Mouse (Mus musculus) liver, embryonic 14.5 days (tissue): Measurements from ENCODE around the gene Map2k7. TPM values are rescaled to one million over a fixed set of nuclear protein-coding genes. Genes with fewer than 3 reads are reported as not detected.

ENCODE experiments used
- ATAC-seq: fragments of 200-750 bp; cut with Nextera tagmentation; 2 replicates; pipeline ENCODE4 v1.8.0; 2017; ENCODE audit warnings: moderate number of reproducible peaks, mild to moderate bottlenecking, moderate library complexity; ENCODE audit not compliant: insufficient read depth
- DNase-seq, 3 experiments: peaks; one replicate each; pipeline ENCODE4 v3.0.0-alpha.2; 2012 to 2013; ENCODE audit warnings: low read depth in 3 of 3, low spot score in 3 of 3
- H3K27ac ChIP-seq: fragments of 300-500 bp; sonication (generic); 2 replicates; pipeline ENCODE4 v1.5.1; 2014; ENCODE audit warnings: moderate library complexity, mild to moderate bottlenecking, control low read depth, inconsistent platforms
- H3K27me3 ChIP-seq: fragments of 300-500 bp; sonication (generic); 2 replicates; pipeline ENCODE4 v1.6.1; 2014; ENCODE audit warnings: mild to moderate bottlenecking, low read length, moderate library complexity; ENCODE audit not compliant: control insufficient read depth, insufficient read depth
- H3K36me3 ChIP-seq: fragments of 300-500 bp; sonication (generic); replicated peaks from 2 replicates; pipeline ENCODE4 v1.6.1; 2014; ENCODE audit warnings: low read depth; ENCODE audit not compliant: control insufficient read depth, insufficient read depth
- H3K4me1 ChIP-seq, 2 experiments: fragments of 200-500 bp in 1 of 2; fragments of 300-500 bp in 1 of 2; sonication (generic) in 1 of 2; replicated peaks; 2 replicates each; pipeline ENCODE4 v1.6.1; 2012 to 2014; ENCODE audit warnings: antibody characterized with exemption in 1 of 2, inconsistent platforms in 1 of 2, low read length in 1 of 2; ENCODE audit not compliant: control insufficient read depth in 2 of 2, insufficient read depth in 2 of 2
- H3K4me2 ChIP-seq: fragments of 300-500 bp; sonication (generic); 2 replicates; pipeline ENCODE4 v1.6.1; 2014; ENCODE audit warnings: low read depth, mild to moderate bottlenecking, control low read depth, moderate library complexity
- H3K4me3 ChIP-seq, 2 experiments: fragments of 200-500 bp in 1 of 2; fragments of 300-500 bp in 1 of 2; sonication (generic) in 1 of 2; 2 replicates each; pipeline ENCODE4 v1.5.1; 2012 to 2014; ENCODE audit warnings: low read depth in 2 of 2, low read length in 2 of 2, mild to moderate bottlenecking in 2 of 2, control low read depth in 1 of 2, inconsistent platforms in 1 of 2, moderate library complexity in 1 of 2; ENCODE audit not compliant: insufficient read depth in 1 of 2
- H3K9ac ChIP-seq: fragments of 300-500 bp; sonication (generic); replicated peaks from 2 replicates; pipeline ENCODE4 v1.6.1; 2014; ENCODE audit warnings: mild to moderate bottlenecking, control low read depth, moderate library complexity
- H3K9me3 ChIP-seq: fragments of 300-500 bp; sonication (generic); 2 replicates; pipeline ENCODE4 v1.6.1; 2016; ENCODE audit warnings: low read length, mixed read lengths; ENCODE audit not compliant: control insufficient read depth
- CTCF ChIP-seq: IDR thresholded peaks from 2 replicates; pipeline ENCODE4 v1.5.1; 2016; ENCODE audit warnings: antibody characterized with exemption, low read depth, control low read depth
- EP300 ChIP-seq: IDR thresholded peaks from 2 replicates; pipeline ENCODE4 v1.6.1; 2016; ENCODE audit warnings: antibody characterized with exemption, low read depth
- WGBS: fragments of 180-500 bp; shearing (Covaris S2); extraction: QIAGEN DNeasy Blood & Tissue Kit; methylation state at CpG from one replicate; pipeline ENCODE4 v1.1.7; 2014; ENCODE audit not compliant: insufficient replicate concordance; 5-methylcytosine and 5-hydroxymethylcytosine counted together
- polyA plus RNA-seq, 2 experiments: library from polyadenylated mRNA; depleted of rRNA in 1 of 2; stranded (reverse) in 1 of 2; unstranded in 1 of 2; fragments of >200 nt; fragmentation: Nextera tagmentation in 1 of 2; extraction: Ambion mirVana in 1 of 2; gene quantifications; 2 replicates each; pipeline versions ENCODE4 v1.2.1 to v1.2.3; 2012 to 2014

The Map2k7 gene
- polyA plus RNA-seq, 2 experiments = 6.6 to 13.2 TPM

GRCm38 (mm10) chr8:4211097-4211496 is 27.4 kb upstream of the Map2k7 start:
- Histone ChIP-seq H3K27ac (no peak overlapping the region), H3K4me3 (no peak overlapping the region), H3K36me3 (no peaks in the 10 kb centered on the region), H3K4me1 (peaks cover 0 to 10% of the 10 kb centered on the region in 2 experiments; a peak in 3 of 4 replicates), H3K9ac (no peak overlapping the region), H3K4me2 (no peak overlapping the region), H3K27me3 (peaks cover 37% of the 10 kb centered on the region), H3K9me3 (no peaks in the 10 kb centered on the region)
- DNase-seq (no peak), ATAC-seq (no peak)
- TF ChIP-seq CTCF (no peak), EP300 (no peak)
- WGBS = 58% methylated on average over 6 of the region's 6 CpGs

GRCm38 (mm10) chr8:4212809-4213209 is 25.7 kb upstream of the Map2k7 start:
- Histone ChIP-seq H3K9me3 (no peaks in the 10 kb centered on the region), H3K4me1 (peaks cover 0 to 10% of the 10 kb centered on the region in 2 experiments; a peak in 2 of 4 replicates), H3K36me3 (no peaks in the 10 kb centered on the region), H3K4me3 (peak overlapping the region; percentile 15 to 42; a peak in 3 of 4 replicates), H3K27me3 (peaks cover 44% of the 10 kb centered on the region), H3K4me2 (peak overlapping the region; percentile 65), H3K9ac (no peak overlapping the region), H3K27ac (no peak overlapping the region)
- WGBS = 1% methylated on average over 25 of the region's 25 CpGs
- TF ChIP-seq EP300 (no peak), CTCF (no peak)
- ATAC-seq (peak; percentile 21; the same call in 1 of the 2 replicates), DNase-seq (no peak)

- ATAC-seq (peak; percentile 67), DNase-seq (no peak)
- peak overlapping the region; percentile 42 for H3K4me3 ChIP-seq
- H3K9ac ChIP-seq = no peak overlapping the region; the same call in 1 of the 2 replicates
- H3K27ac ChIP-seq = no peak overlapping the region
- H3K9me3 ChIP-seq = no peaks in the 10 kb centered on the region
- H3K27me3 ChIP-seq = peaks cover 49% of the 10 kb centered on the region
- TF ChIP-seq EP300 (no peak), CTCF (no peak)
- H3K36me3 ChIP-seq = no peaks in the 10 kb centered on the region
- peaks cover 0 to 10% of the 10 kb centered on the region in 2 experiments; a peak in 2 of 4 replicates for H3K4me1 ChIP-seq
- under 1% methylated on average over 18 of the region's 18 CpGs for WGBS
- peak overlapping the region; percentile 65 for H3K4me2 ChIP-seq
These were observed 25.1 kb upstream of the Map2k7 start for GRCm38 (mm10) chr8:4213210-4214005.

GRCm38 (mm10) chr8:4214006-4214980 is 24.2 kb upstream of the Map2k7 start:
- ATAC-seq = peak; percentile 69

More at GRCm38 (mm10) chr8:4214006-4214980, 24.2 kb upstream of the Map2k7 start:
- TF ChIP-seq EP300 = no peak
- TF ChIP-seq CTCF = no peak
- no peak overlapping the region for H3K27ac ChIP-seq
- H3K36me3 ChIP-seq = no peaks in the 10 kb centered on the region
- H3K4me1 ChIP-seq = peaks cover 0 to 10% of the 10 kb centered on the region in 2 experiments; a peak in 2 of 4 replicates
- H3K4me2 ChIP-seq = peak overlapping the region; percentile 65
- H3K9me3 ChIP-seq = no peaks in the 10 kb centered on the region
- WGBS = 4% methylated on average over 33 of the region's 33 CpGs
- no peak overlapping the region; the same call in 1 of the 2 replicates for H3K9ac ChIP-seq
- peak in 2 of 3 experiments; percentile 32 to 52 for DNase-seq
- H3K4me3 ChIP-seq = peak overlapping the region; percentile 42
- H3K27me3 ChIP-seq = peaks cover 50% of the 10 kb centered on the region
